Mouse (Mus musculus) brain, adult 2 months (tissue): ENCODE results near the gene Obsl1.

ENCODE experiments used
- DNase-seq: peaks from one replicate; pipeline ENCODE4 v3.0.0; 2011; ENCODE audit warnings: low read depth, low spot score

Obsl1 gene

GRCm38 (mm10) chr1:75518427-75518826 is 12.2 kb upstream of the Obsl1 start:
- no peak for DNase-seq

GRCm38 (mm10) chr1:75517984-75518383 is 11.7 kb upstream of the Obsl1 start:
- DNase-seq: no peak

GRCm38 (mm10) chr1:75516703-75517380 is 10.6 kb upstream of the Obsl1 start:
- DNase-seq: no peak

DNA sequence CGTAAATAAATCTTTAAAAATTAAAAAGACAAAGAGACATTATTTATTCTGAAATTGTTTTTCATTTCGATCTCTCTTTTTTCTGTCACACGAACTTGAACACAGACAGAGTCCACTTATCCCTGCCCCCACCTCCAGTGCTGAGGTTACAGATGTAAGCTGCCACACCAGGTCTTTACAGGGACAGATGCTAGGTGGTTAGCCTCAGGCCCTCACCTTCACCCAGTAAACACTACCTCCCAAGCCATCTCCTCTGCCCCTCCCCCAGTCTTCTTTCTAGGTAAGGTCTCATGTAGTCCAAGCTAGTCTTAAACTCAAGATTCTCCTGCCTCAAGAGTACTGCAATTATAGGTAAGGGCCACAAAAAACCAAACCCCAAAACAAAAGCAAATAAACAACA is 6.3 kb upstream of the Obsl1 start:
- DNase-seq: no peak

GRCm38 (mm10) chr1:75511437-75512210 is 5.4 kb upstream of the Obsl1 start:
- no peak for DNase-seq

DNA sequence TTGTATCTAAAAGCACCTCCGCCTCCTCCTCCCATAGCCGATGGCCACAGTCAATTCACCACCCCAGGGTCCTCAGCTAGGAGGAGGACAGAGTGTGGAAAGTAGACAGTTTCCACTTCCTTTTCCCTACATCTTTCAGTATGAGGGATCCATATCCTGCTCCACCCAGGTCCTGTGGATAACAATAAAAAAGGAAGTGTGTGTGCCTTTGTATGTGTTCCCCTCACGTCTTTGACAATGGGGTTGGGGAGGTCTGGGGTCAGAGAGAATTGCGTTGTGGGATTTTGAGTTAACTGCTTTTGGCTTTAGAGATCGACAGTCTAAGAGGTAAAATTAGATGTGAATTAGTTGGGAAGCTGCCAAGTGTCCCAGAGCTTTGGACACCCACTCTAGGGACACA is 3.9 kb upstream of the Obsl1 start:
- DNase-seq: no peak

GRCm38 (mm10) chr1:75509586-75509985 is 3.3 kb upstream of the Obsl1 start:
- no peak for DNase-seq

DNA sequence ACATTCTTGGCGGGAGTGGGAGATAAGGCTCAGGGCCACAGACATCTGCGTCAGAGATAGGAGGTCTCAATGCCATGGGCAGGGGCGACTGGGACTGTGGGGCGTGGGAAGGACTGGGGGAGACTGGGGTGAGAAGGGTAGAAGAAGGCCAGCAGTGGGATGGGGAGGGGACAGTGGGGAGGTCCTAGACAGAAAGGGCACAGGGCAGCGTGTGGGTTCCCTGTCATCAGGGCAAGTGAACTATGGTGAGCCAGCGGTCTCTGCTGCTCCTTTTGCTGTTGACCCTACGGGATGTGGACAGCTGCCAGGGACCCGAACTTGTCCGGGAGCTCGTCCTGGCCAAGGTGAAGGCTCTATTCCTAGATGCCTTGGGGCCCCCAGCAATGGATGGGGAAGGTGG is 754 bp upstream of the Obsl1 start, which contains the start of gene Inha:
Gene Inha, plus strand, starts transcription at position 72 of the 400 bp plus-strand sequence.
- no peak for DNase-seq

- DNase-seq: peak; percentile 95
Observed at GRCm38 (mm10) chr1:75505159-75505955, 895 bp downstream of the Obsl1 start.

DNA sequence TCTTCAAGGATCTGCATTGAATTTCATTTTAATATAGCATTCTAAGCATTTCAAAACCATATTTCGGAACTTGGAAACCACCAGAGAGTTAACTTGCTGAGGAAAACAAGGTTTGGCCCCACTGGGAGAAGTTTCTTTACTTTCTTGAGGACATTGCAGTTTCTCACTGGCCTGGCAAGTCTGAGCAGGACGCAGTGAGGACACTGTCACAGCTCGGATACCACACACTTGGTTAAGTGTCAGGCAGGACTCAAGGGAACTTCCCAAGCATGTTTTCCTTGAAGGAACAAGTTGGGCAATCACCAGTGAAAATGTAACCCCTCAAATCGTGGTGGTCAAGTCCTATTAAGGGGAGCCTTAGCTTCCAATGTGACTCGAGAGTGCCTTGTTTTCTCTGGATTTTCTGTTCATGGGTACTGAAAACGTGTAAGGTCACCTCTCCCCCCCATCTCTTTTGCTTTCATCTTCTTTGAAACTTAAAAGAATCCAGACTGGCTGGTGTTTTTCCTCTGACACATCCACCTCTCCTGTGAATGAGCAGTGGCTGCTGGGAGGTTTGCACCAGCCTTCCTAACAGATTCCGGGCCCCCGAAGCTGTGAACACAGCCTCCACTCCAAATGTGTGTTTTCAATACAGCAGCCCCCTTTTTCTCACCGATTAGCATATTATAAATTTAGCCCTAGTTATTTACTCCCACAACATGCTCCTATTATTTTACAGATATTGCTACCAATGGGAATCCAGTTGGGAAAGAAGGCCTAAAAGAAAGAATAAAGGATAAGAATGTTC is 1.8 kb downstream of the Obsl1 start:
- DNase-seq: peak; percentile 81

DNA sequence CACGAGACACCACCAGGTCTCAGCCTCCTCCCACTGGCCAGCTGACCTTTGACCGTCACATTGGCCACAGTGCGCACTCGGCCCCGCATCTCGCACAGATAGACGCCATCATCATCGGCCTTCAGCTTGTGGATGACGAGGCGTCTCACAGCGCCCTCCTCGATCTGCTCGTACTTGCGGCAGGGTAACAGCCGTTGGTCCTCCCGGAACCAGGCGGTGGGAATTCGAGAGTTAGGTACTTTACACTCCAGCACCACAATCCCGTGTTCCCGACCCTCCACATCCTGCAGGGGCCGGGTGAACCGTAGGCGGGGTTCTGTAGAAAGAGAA is 2.6 kb downstream of the Obsl1 start:
- no peak for DNase-seq

GRCm38 (mm10) chr1:75502945-75503650 is 3.2 kb downstream of the Obsl1 start:
- DNase-seq: no peak

DNA sequence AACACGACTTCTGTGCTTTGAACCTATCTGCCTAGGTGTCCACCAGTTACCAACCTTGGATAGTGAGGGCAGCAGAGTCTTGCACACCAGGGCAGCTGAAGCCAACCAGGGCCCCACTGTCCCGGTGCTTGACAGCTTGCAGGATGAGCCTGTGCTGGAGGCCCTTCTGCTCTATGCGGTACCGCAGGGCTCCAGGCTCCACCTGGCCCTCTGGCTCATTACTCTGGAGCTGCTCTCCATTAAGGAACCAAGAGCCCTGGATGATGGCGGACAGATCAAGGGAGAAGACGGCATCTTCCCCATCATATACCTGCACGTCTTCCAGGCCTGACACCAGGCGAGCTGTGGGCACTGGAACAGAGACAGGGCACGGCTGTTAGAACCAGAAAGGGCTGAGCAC is 4.3 kb downstream of the Obsl1 start:
- no peak for DNase-seq

DNA sequence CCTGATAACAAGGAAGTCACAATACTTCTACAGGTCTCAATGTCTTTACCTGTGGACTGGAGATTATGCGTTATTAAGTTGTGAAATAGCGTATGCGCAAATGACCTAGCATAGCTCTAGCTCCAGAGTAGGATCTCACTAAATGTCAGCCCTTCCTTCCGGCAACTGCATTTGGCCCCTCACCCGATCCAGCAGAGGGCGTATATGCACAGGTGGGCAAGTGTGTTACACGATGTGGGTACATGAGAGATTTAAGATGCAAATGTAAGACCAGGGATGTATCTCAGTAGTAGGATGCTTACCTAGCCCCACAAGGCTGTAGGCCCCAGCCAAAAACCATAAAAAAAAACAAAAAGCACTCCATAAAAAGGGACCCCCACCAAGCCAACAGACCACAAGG is 6.8 kb downstream of the Obsl1 start:
- no peak for DNase-seq

GRCm38 (mm10) chr1:75498897-75499296 is 7.4 kb downstream of the Obsl1 start:
- no peak for DNase-seq

GRCm38 (mm10) chr1:75494878-75495548 is 11.2 kb downstream of the Obsl1 start:
- DNase-seq: peak; percentile 72

DNA sequence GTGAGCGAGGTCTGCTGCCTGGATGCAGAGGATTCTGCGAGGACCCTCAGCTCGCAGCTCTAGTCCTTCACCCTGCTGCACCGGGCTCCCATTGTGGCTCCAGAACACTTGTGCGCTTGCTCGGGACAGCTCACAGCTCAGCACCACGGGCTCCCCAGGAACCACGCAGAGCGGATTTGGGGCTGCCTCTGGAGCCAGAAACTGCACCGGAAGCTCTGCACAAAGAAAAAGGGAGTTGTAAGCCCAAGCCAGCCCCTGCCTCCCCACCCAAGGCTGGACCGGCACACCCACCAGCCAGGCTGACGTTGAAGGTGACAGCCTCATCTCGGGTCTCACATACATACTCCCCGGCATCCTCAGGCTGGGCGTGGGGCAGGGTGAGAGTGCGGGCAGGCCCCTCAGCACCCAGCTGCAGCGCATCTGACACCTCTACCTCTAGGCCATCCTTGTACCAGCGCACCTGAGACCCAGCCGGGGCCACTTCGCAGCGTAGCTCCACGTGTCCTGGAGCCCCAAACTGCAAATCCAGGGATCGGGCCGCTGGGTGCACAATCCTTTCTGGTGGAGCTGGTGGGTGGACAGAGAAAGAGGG is 13.6 kb downstream of the Obsl1 start:
- DNase-seq: no peak

DNA sequence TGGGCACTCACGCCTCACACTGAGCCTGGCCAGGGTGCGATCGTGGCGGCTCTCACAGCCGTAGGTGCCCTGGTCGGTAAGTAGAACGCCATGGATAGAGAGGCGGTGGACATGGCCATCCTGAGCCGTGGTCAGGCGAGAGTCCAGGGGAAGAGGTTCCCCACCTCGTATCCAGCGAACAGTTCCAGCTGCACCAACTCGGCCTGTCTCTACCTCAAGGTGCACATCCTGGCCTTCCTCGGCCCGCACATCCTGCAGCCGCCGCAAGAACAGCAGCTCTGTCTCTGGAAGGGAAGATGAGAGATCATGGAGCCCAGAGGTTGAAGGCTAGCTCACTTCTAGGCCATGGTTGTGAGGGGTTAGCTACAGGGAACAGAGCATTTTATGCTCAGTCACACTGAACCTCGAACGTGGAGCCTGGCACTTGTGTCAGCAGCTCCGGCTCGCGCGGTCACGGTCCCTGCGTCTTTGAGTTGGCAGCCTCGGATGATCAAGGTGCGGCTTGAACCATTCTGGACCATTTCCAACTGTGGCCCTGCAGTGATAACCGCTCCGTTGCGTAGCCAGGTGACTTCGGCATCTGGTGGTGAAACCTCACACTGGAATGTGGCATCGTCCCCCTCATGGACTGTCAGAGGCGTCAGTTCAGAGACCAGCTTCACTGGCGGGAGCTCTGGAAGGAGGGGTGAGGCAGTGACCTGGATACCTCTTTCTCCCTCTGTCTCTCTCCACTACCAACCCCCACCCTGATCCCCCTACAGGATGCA is 15.3 kb downstream of the Obsl1 start:
- DNase-seq: no peak

DNA sequence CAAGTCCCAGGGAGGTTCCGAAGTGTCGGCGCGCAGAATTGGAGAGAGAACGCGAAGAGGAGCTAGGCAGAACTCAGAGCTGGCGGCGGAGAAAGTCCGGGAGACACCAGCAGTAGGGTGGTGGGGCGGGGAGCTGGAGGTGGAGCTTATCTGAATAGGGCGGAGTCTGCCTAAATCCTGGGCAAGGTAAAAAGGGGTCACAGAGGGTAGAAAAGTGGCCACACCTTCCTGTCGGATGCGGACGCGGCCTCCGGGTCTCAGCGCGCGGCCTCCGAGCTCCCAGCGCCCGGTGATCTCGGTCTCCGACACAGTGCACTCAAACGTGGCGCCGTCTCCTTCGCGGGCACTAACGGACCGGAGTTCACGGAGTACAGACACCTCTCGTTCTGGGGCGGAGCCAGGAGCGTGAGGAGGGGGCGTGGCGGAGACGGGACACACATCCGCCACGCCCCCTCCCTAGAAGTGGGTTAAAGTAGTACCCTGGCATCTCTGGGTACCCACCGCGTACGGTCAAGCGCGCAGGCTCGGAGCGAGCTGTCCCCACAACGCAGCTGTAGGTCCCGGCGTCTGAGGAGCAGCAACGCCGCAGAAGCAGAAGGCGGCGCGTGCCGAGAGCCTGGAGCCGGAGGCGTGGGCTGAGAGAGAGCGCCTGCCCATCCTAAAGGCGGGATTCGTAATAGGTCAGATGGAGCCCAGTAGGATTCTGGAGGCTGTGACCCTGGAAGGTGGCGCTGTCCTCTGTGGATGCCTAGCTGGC is 18.7 kb downstream of the Obsl1 start:
- DNase-seq: peak; percentile 90
